Comparison of ENCODE assay signal across 26 mouse cellular contexts in genomic region chr8:112078621-112079020, GRCm38 (mm10).
DNase-seq lines count a peak whose midpoint lies in the region; ATAC-seq lines count a peak whose summit lies in the region.
"Had no signal": no experiment of that assay in that cellular context is flagged by ENCODE, and none has a peak within 500 bp of the region (broad histone marks: within the 10 kb centered on the region; RNA-seq: fewer than 3 reads in every experiment).

No protein-coding gene starts in this region.

- no peak overlapping the region for H3K4me2 ChIP-seq in forebrain, embryonic 14.5 days (ENCODE audit: low read length)
- no peak overlapping the region for H3K4me2 ChIP-seq in forebrain, embryonic 16.5 days (ENCODE audit: low read length)
- H3K4me2 ChIP-seq: embryonic facial prominence, embryonic 12.5 days; embryonic facial prominence, embryonic 15.5 days; forebrain, embryonic 12.5 days; heart, embryonic 11.5 days; hindbrain, embryonic 13.5 days had no signal

- H3K4me1 ChIP-seq in forebrain, embryonic 14.5 days (ENCODE audit: control insufficient read depth, insufficient read depth, low read length): no peaks in the 10 kb centered on the region
- peaks cover 6% of the 10 kb centered on the region for H3K4me1 ChIP-seq in forebrain, embryonic 16.5 days (replicated peaks; ENCODE audit: control insufficient read depth, insufficient read depth, low read length)
- H3K4me1 ChIP-seq: embryonic facial prominence, embryonic 12.5 days; embryonic facial prominence, embryonic 15.5 days; forebrain, embryonic 12.5 days; hindbrain, embryonic 10.5 days had no signal

- no peak overlapping the region for H3K4me3 ChIP-seq in forebrain, embryonic 14.5 days (ENCODE audit: low read depth, low read length)
- no peak overlapping the region for H3K4me3 ChIP-seq in forebrain, embryonic 16.5 days (replicated peaks; ENCODE audit: low read length)
- H3K4me3 ChIP-seq: embryonic facial prominence, embryonic 12.5 days; embryonic facial prominence, embryonic 15.5 days; forebrain, embryonic 12.5 days; hindbrain, embryonic 10.5 days; hindbrain, embryonic 13.5 days had no signal

- H3K9ac ChIP-seq in forebrain, embryonic 14.5 days (ENCODE audit: low read length): no peak overlapping the region
- H3K9ac ChIP-seq in forebrain, embryonic 16.5 days (replicated peaks; ENCODE audit: low read depth, low read length): no peak overlapping the region
- H3K9ac ChIP-seq: embryonic facial prominence, embryonic 12.5 days; embryonic facial prominence, embryonic 15.5 days; forebrain, embryonic 12.5 days; hindbrain, embryonic 13.5 days had no signal

- H3K9me3 ChIP-seq in forebrain, embryonic 14.5 days (replicated peaks; ENCODE audit: control insufficient read depth, low read length): no peaks in the 10 kb centered on the region
- H3K9me3 ChIP-seq in forebrain, embryonic 16.5 days (ENCODE audit: control insufficient read depth, low read length): no peaks in the 10 kb centered on the region; the same call in 1 of the 2 replicates
- H3K9me3 ChIP-seq: embryonic facial prominence, embryonic 12.5 days; embryonic facial prominence, embryonic 15.5 days; forebrain, embryonic 12.5 days; hindbrain, embryonic 10.5 days; hindbrain, embryonic 13.5 days had no signal

- ATAC-seq in forebrain, embryonic 14.5 days: no peak; the same call in 1 of the 2 replicates
- ATAC-seq in forebrain, embryonic 16.5 days: no peak
- peak; percentile 31; the same call in 1 of the 2 replicates for ATAC-seq in frontal cortex, adult (ENCODE audit: low TSS enrichment)
- ATAC-seq: activated CD4-positive, CD25-positive, alpha-beta regulatory T cell, adult 4 months; hindbrain, postnatal 0 days; inflammation-experienced regulatory T-cells, adult 6 months; intestine, embryonic 16.5 days had no signal

- no peaks in the 10 kb centered on the region for H3K36me3 ChIP-seq in forebrain, embryonic 14.5 days (ENCODE audit: control insufficient read depth, insufficient read depth, low read length)
- H3K36me3 ChIP-seq in forebrain, embryonic 16.5 days (ENCODE audit: control insufficient read depth, insufficient read depth): no peaks in the 10 kb centered on the region
- H3K36me3 ChIP-seq: embryonic facial prominence, embryonic 12.5 days; embryonic facial prominence, embryonic 15.5 days; forebrain, embryonic 12.5 days; hindbrain, embryonic 10.5 days; hindbrain, embryonic 13.5 days had no signal

- H3K27ac ChIP-seq in forebrain, embryonic 14.5 days (ENCODE audit: low read depth, low read length): no peak overlapping the region
- no peak overlapping the region for H3K27ac ChIP-seq in forebrain, embryonic 16.5 days (ENCODE audit: low read length)
- H3K27ac ChIP-seq: embryonic facial prominence, embryonic 12.5 days; embryonic facial prominence, embryonic 15.5 days; forebrain, embryonic 12.5 days; hindbrain, embryonic 10.5 days; hindbrain, embryonic 13.5 days; hindbrain, postnatal 0 days had no signal

- WGBS in forebrain, embryonic 14.5 days: 56% methylated on average over 10 of the region's 10 CpGs
- WGBS in forebrain, embryonic 16.5 days: 38% methylated on average over 10 of the region's 10 CpGs

- no peaks in the 10 kb centered on the region for H3K27me3 ChIP-seq in forebrain, embryonic 14.5 days (replicated peaks; ENCODE audit: control insufficient read depth, insufficient read depth, low read length)
- no peaks in the 10 kb centered on the region for H3K27me3 ChIP-seq in forebrain, embryonic 16.5 days (replicated peaks; ENCODE audit: control insufficient read depth, insufficient read depth, low read length)
- H3K27me3 ChIP-seq: embryonic facial prominence, embryonic 12.5 days; embryonic facial prominence, embryonic 15.5 days; forebrain, embryonic 12.5 days; hindbrain, embryonic 13.5 days had no signal

- peak; percentile 57 for DNase-seq in forebrain, embryonic 14.5 days (ENCODE audit: low spot score)
- DNase-seq in frontal cortex, postnatal 25 days (ENCODE audit: low spot score in 2 of 2): no peak
- peak; percentile 24 for DNase-seq in layer of hippocampus, adult 9-11 months
- DNase-seq in layer of hippocampus, adult 9-10 months (ENCODE audit: low spot score): no peak
- no peak for DNase-seq in lung, postnatal 4 days
- DNase-seq: adrenal gland, adult 8-10 months; adrenal gland, postnatal 25 days; cerebellum, adult 11 months; cerebellum, adult 2 months; cerebellum, adult 9-11 months; cerebellum, postnatal 25 days; gastrocnemius, postnatal 10 days; gastrocnemius, postnatal 36 days; heart, postnatal 36 days had no signal

Comparison
In these comparisons a context has a peak if more than half of its experiments do, and no peak if none do; other contexts are left out.
1. DNase-seq: peak in forebrain, embryonic 14.5 days (single experiment) and layer of hippocampus, adult 9-11 months (single experiment); none in frontal cortex, postnatal 25 days (0 of 2), layer of hippocampus, adult 9-10 months (single experiment) and lung, postnatal 4 days (0 of 2).